Mouse (Mus musculus) CD4-positive, CD25-positive, alpha-beta regulatory T cell, adult 4 months (primary cell): Measurements from ENCODE around the gene Akr1d1. TPM values are rescaled to one million over a fixed set of nuclear protein-coding genes. Genes with fewer than 3 reads are reported as not detected.

Source experiments
- polyA plus RNA-seq, 2 experiments: library from polyadenylated mRNA; unstranded; fragments of 100-300 nt; shearing (Covaris generic); gene quantifications; one replicate each; pipeline ENCODE4 v1.2.1; 2017

Gene Akr1d1
- polyA plus RNA-seq, 2 experiments from 2014 or later, result not detected

Other genes with a start within 250 kb of the Akr1d1 start
- gene Dgki, start 230.0 kb upstream of the Akr1d1 start, polyA plus RNA-seq, result under 1 TPM in 1 of 2 experiments, not detected in 1; 0.19 TPM
- 1 to 10 TPM; 3.2 to 3.3 TPM for gene Creb3l2, start 88.0 kb upstream of the Akr1d1 start, polyA plus RNA-seq